Mouse (Mus musculus) hindbrain, embryonic 12.5 days (tissue): ENCODE results near the gene Apof. TPM values are rescaled to one million over a fixed set of nuclear protein-coding genes. Genes with fewer than 3 reads are reported as not detected.
"Not testable (repeated sequence)": the region's sequence is repeated elsewhere in the genome, so short reads cannot be mapped to it uniquely, and the experiment has no call there.

Experiments
- ATAC-seq: fragments of 200-750 bp; cut with Nextera tagmentation; 2 replicates; pipeline ENCODE4 v1.8.0; 2017; ENCODE audit warnings: moderate TSS enrichment; ENCODE audit not compliant: low FRiP score
- H3K27ac ChIP-seq: fragments of 300-500 bp; sonication (generic); 2 replicates; pipeline ENCODE4 v1.5.1; 2016; ENCODE audit warnings: mild to moderate bottlenecking
- H3K27me3 ChIP-seq: fragments of 300-500 bp; sonication (generic); 2 replicates; pipeline ENCODE4 v1.6.1; 2016; ENCODE audit warnings: mild to moderate bottlenecking
- H3K36me3 ChIP-seq: fragments of 300-500 bp; sonication (generic); 2 replicates; pipeline ENCODE4 v1.6.1; 2016; ENCODE audit warnings: mild to moderate bottlenecking
- H3K4me1 ChIP-seq: fragments of 300-500 bp; sonication (generic); 2 replicates; pipeline ENCODE4 v1.6.1; 2016
- H3K4me2 ChIP-seq: fragments of 300-500 bp; sonication (generic); replicated peaks from 2 replicates; pipeline ENCODE4 v1.6.1; 2016; ENCODE audit warnings: mild to moderate bottlenecking
- H3K4me3 ChIP-seq: fragments of 300-500 bp; sonication (generic); 2 replicates; pipeline ENCODE4 v1.5.1; 2016; ENCODE audit warnings: mild to moderate bottlenecking
- H3K9ac ChIP-seq: fragments of 300-500 bp; sonication (generic); 2 replicates; pipeline ENCODE4 v1.6.1; 2016; ENCODE audit warnings: mild to moderate bottlenecking, moderate library complexity
- H3K9me3 ChIP-seq: fragments of 300-500 bp; sonication (generic); replicated peaks from 2 replicates; pipeline ENCODE4 v1.6.1; 2016; ENCODE audit warnings: mild to moderate bottlenecking
- WGBS: fragments of 180-500 bp; shearing (Covaris S2); methylation state at CpG from one replicate; pipeline ENCODE4 v1.1.7; 2016; 5-methylcytosine and 5-hydroxymethylcytosine counted together
- polyA plus RNA-seq: library from polyadenylated mRNA; unstranded; fragments of >200 nt; fragmentation: Nextera tagmentation; extraction: Ambion mirVana; gene quantifications from 2 replicates; pipeline ENCODE4 v1.2.1, GENCODE M21; 2016

The Apof gene
- polyA plus RNA-seq, 1 experiment from 2014 or later: not detected

DNA sequence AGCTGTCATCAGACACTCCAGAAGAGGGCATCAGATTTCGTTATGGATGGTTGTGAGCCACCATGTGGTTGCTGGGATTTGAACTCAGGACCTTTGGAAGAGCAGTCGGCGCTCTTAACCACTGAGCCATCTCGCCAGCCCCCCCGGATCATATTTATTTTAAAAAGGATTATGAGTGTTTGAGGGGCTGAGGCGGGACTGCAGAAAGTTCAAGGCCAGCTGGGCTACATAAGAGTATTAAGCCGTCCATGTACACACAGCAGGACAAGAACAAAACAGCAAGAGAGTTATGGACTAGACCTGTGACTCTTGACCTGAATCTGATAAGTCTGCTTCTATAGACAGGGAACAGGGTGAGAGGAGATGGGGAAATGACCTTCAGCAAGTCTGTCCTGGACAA is 8.1 kb upstream of the Apof start:
- 88% methylated on average over 7 of the region's 7 CpGs for WGBS
- H3K4me2 ChIP-seq, H3K36me3 ChIP-seq, ATAC-seq, H3K27ac ChIP-seq, H3K27me3 ChIP-seq, H3K9me3 ChIP-seq, H3K9ac ChIP-seq, H3K4me3 ChIP-seq, H3K4me1 ChIP-seq: not testable (repeated sequence)

DNA sequence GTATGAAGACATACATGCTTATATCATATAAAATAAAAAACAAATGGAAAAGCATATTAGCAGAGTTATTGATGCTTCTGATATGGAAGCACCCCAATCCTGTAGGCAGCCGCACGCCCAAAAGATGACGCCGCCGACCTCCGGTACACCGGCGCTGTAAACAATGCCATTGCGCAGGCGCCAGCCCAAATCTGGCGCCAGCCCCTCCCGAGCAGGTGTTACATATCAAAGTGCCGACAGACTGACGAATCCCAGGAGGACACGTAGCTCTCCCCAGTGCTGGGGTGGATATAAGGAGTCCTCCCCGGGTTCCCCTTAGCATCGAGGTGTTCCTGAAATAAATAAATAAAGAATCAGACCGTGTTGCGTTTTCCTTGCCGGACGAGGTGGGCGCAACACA is 6.2 kb upstream of the Apof start:
- Histone ChIP-seq H3K27ac (no peak overlapping the region), H3K4me3 (no peak overlapping the region), H3K36me3 (no peaks in the 10 kb centered on the region), H3K9ac (no peak overlapping the region), H3K9me3 (no peaks in the 10 kb centered on the region), H3K27me3 (no peaks in the 10 kb centered on the region), H3K4me2 (no peak overlapping the region), H3K4me1 (no peaks in the 10 kb centered on the region)
- WGBS: 80% methylated on average over 22 of the region's 22 CpGs
- no peak for ATAC-seq

DNA sequence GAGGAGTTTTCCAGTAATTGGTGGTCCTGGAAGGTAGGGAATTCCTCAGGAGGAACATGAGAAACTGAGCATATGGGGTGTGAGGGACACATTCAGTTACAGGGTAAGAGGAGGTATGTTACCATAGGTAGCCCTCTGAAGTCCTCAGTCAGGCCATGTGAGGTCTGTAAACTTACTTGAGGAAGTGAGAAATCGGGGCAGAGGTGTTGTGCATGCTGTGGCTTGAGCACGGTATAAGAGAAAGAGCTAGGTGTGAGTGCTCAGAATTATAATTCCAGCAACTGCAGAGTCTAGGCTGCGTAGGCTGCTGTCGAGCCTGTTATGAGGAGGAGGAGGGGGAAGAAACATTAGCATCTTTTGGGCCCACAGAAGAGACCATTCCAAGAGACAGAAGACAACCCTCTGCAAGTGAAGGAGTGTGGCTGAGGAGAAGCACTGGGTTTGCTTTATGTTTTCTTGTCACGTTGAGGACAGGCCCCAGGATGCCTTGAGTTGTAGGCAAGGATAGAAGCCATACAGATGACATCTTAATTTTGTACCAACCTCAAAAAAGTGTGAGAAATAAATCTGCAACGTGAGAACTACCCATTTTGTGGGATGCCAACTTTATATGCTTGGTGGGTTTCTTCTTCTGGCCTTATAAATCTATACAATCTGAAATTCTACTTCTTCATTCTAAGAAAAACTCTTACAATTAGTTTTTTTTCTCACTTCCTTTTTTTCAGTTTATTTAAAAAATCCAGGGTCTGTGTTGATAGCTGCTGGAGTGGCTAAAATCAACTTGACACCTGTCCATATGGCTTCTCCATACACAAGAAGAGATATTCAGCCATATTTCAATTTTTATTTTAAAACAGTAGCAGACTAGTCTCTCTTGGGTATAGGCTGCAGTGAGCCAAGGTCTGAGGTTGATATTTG is 4.8 kb upstream of the Apof start:
- H3K9me3 ChIP-seq: no peaks in the 10 kb centered on the region
- no peak for ATAC-seq
- H3K4me2 ChIP-seq: no peak overlapping the region
- no peak overlapping the region for H3K4me3 ChIP-seq
- no peaks in the 10 kb centered on the region for H3K36me3 ChIP-seq
- no peak overlapping the region for H3K9ac ChIP-seq
- H3K4me1 ChIP-seq: no peaks in the 10 kb centered on the region
- no peak overlapping the region for H3K27ac ChIP-seq
- H3K27me3 ChIP-seq: no peaks in the 10 kb centered on the region
- 84% methylated on average over 6 of the region's 6 CpGs for WGBS

DNA sequence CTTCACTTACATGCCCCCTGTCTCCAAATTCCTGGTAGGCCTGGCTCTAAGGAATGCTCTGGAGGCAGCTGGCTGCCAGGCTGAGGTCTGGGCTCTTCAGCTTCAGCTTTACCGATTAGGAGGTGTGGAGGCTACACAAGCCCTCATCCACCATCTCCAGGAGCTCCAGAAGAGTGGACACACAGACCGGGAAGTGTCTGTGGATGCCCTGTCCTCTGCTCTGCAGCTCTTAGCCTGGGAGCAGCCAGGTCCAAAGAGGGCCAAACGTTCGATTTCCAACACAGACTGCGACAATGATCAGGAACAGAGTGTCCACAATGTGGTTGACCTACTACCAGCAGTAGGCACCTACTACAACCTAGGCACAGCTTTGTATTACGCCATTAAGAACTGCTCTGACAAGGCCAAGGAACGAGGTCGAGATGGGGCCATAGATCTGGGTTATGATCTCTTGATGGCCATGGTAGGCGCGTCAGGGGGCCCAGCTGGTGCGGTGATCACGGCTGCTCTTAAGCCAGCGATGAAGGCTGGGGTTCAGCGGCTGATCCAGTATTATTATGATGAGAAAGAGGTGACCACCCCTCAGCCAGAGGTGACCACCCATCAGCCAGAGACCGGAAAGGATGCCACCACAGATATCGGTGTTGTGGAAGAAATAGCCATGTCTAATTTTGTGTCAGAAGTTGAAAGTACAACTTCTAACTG is 887 bp downstream of the Apof start:
- Histone ChIP-seq H3K4me3 (0 out of 2 replicates have a peak overlapping the region, but pooled peaks have one; percentile 79), H3K27me3 (0 out of 2 replicates have a peak, but pooled peaks cover 2% of the 10 kb centered on the region), H3K9me3 (no peaks in the 10 kb centered on the region), H3K36me3 (no peaks in the 10 kb centered on the region), H3K9ac (no peak overlapping the region), H3K4me1 (0 out of 2 replicates have a peak, but pooled peaks cover 2% of the 10 kb centered on the region), H3K4me2 (peak overlapping the region; percentile 65), H3K27ac (no peak overlapping the region)
- 90% methylated on average over 16 of the region's 16 CpGs for WGBS
- ATAC-seq: no peak

DNA sequence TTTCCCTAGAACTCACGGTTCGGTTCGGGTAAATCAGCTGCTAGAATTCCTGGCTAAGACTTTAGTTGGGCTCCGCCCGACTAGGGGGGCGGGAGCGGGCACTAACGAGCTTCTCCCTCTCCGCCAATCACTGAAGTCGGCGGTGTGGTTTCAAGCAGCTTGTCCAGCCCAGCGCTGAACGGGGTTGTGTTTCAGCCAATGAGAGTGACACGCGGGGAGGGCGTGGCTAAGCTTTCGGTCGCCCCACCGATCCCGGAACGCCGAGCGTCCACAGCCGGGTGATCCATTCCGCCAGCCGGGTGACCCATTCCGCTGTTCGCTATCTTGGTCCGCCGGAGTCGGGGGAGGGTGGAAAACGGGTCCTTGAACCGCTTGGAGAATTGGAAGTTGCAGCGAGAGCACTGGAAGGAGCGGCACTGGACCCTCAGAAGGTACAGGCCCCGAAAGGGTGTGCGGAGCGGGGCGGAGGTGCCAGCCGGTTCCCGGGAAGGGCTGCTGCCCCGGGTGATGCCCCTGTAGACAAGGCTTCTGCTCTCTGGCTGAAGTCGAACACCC is 1.9 kb downstream of the Apof start, which contains the start of gene Stat2:
Stat2 (plus strand) TSS at position 273 of the 555 bp plus-strand sequence.
- peak within 1 kb of the TSS; percentile 83 for H3K27ac ChIP-seq
- ATAC-seq: peak; percentile 99
- 0 out of 2 replicates have a peak, but pooled peaks cover 2% of the 10 kb centered on the region for H3K27me3 ChIP-seq
- H3K4me1 ChIP-seq: 0 out of 2 replicates have a peak, but pooled peaks cover 2% of the 10 kb centered on the region
- peak within 1 kb of the TSS; percentile 65 for H3K4me2 ChIP-seq
- H3K36me3 ChIP-seq: no peaks in the 10 kb centered on the region
- no peaks in the 10 kb centered on the region for H3K9me3 ChIP-seq
- H3K9ac ChIP-seq: peak within 1 kb of the TSS; percentile 80
- under 1% methylated on average over 43 of the region's 43 CpGs for WGBS
- H3K4me3 ChIP-seq: peak within 1 kb of the TSS; percentile 79

DNA sequence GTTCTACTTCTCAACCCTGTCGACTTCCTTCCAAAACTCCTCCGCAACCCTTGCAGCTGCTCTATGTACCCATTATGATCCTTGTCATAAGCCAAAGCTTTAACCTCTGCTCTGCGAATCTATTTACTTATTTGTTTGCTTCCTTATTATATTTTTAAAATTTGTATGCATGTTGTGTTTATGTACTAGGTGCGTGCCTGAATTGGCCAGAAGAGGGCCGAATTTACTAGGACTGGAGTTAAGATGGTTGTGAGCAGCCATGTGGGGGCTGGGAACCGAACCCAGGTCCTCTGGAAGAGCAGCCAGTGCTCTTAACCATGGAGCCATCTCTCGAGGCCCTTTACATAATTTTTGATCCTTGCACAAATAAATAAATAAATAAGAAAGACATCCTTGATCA is 2.4 kb downstream of the Apof start:
- 0 out of 2 replicates have a peak, but pooled peaks cover 2% of the 10 kb centered on the region for H3K4me1 ChIP-seq
- 43% methylated on average over 7 of the region's 7 CpGs for WGBS
- peak overlapping the region; percentile 65 for H3K4me2 ChIP-seq
- ATAC-seq: no peak
- peak overlapping the region; percentile 83 for H3K27ac ChIP-seq
- H3K36me3 ChIP-seq: no peaks in the 10 kb centered on the region
- H3K27me3 ChIP-seq: 0 out of 2 replicates have a peak, but pooled peaks cover 2% of the 10 kb centered on the region
- H3K9me3 ChIP-seq: no peaks in the 10 kb centered on the region
- H3K9ac ChIP-seq: peak overlapping the region; percentile 80
- H3K4me3 ChIP-seq: peak overlapping the region; percentile 79

DNA sequence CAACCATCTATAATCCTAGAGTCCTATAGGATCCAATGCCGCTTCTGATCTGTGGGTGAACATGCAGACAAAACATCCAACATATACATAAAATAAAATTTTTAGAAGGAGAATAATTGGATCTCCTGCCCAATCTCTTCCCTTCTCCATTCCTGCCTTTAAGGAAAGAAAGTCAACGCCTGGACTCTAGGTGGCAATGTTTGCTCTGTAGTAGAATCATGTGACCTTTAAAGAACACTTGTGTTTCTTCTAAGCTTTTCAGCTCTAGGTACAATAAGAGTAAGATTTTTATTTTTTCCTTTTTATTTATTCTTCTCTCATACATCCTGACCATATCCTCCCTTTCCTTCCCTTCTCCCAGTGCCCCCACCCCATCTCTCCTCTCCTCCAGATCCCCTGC is 3.4 kb downstream of the Apof start:
- Histone ChIP-seq H3K4me1 (0 out of 2 replicates have a peak, but pooled peaks cover 2% of the 10 kb centered on the region), H3K36me3 (0 out of 2 replicates have a peak, but pooled peaks cover 4% of the 10 kb centered on the region), H3K9me3 (no peaks in the 10 kb centered on the region), H3K9ac (no peak overlapping the region), H3K4me2 (no peak overlapping the region), H3K27ac (no peak overlapping the region), H3K4me3 (no peak overlapping the region), H3K27me3 (0 out of 2 replicates have a peak, but pooled peaks cover 2% of the 10 kb centered on the region)
- 62% methylated on average over 2 of the region's 2 CpGs for WGBS
- ATAC-seq: no peak

DNA sequence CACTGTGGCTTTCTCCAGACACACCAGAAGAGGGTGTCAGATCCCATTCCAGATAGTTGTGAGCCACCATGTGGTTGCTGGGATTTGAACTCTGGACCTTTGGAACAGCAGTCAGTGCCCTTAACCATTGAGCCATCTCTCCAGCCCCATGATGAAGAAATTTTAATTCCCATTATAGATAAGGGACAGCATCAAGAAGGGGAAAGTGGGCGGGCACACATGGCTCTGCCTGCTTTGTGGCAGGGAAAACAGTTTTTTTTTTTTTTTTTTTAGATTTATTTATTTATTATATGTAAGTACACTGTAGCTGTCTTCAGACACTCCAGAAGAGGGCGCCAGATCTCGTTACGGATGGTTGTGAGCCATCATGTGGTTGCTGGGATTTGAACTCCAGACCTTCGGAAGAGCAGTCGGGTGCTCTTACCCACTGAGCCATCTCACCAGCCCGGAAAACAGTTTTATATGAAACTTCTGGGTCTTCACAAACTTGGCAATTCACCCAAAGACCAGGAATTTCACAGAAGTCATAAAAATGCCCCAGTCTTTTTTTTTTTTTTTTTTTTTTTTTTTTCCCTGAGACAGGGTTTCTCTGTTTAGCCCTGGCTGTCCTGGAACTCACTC is 4.5 kb downstream of the Apof start:
- H3K4me1 ChIP-seq, H3K4me2 ChIP-seq, H3K27me3 ChIP-seq, H3K9ac ChIP-seq, H3K27ac ChIP-seq, ATAC-seq, H3K4me3 ChIP-seq, H3K9me3 ChIP-seq: not testable (repeated sequence)
- 89% methylated on average over 6 of the region's 7 CpGs for WGBS
- H3K36me3 ChIP-seq: 0 out of 2 replicates have a peak, but pooled peaks cover 12% of the 10 kb centered on the region

DNA sequence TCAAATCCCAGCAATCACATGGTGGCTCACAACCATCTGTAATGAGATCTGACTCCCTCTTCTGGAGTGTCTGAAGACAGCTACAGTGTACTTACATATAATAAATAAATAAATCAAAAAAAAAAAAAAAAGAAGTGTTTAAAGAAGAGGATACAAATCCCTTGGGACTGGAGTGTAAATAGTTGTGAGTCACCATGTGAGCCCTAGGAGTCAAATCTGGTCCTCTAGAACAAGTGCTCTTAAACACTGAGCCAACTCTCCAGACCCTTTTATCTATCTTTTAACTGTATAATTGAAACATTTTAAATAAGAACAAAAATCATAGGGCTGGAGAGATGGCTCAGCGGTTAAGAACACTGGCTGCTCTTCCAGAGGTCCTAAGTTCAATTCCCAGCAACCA is 6.9 kb downstream of the Apof start:
- WGBS: 94% methylated on average over 1 of the region's 1 CpGs
- H3K4me2 ChIP-seq, ATAC-seq, H3K4me1 ChIP-seq, H3K4me3 ChIP-seq, H3K9me3 ChIP-seq, H3K27me3 ChIP-seq, H3K27ac ChIP-seq, H3K9ac ChIP-seq: not testable (repeated sequence)
- H3K36me3 ChIP-seq: peaks cover 26% of the 10 kb centered on the region

DNA sequence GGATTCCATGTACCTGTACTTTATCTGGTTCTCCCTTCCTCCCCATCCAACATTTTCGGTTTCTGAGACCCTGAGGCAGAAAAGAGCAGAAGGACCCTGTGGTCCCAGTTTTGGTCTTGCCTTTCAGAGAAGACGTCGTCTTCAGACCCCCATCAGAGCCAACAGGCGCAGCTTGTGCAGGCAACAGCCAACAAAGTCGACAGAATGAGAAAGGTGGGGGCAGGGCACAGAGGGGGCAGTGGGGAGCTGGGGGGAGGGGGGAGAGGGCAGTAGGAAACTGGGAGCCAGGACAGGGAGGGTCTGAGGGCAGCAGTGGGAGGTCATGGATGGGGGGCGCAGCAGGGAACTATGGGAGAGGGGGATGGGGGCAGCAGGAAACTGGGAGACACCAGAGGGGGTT is 9.7 kb downstream of the Apof start:
- Histone ChIP-seq H3K36me3 (peaks cover 48% of the 10 kb centered on the region), H3K4me2 (no peak overlapping the region), H3K27me3 (no peaks in the 10 kb centered on the region), H3K9me3 (no peaks in the 10 kb centered on the region), H3K9ac (no peak overlapping the region), H3K4me3 (no peak overlapping the region), H3K27ac (no peak overlapping the region), H3K4me1 (no peaks in the 10 kb centered on the region)
- ATAC-seq: no peak
- WGBS: 55% methylated on average over 6 of the region's 6 CpGs

DNA sequence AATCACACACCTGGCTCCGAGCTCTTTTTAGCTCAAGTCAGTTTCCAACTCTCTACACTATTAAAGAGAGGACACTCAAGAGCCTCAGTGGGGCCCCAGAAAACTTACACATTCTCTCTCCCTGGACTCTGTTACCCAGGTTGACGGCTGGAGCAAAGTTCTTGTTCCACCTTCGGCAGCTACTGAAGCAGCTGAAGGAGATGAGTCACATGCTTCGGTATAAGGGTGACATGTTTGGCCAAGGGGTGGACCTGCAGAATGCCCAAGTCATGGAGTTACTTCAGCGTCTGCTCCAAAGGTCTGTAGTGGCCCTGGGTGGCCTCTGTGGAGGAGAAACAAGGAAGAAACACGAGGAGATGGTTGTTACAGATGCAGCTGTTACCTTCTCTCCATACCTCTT is 12.5 kb downstream of the Apof start:
- H3K36me3 ChIP-seq: peaks cover 72% of the 10 kb centered on the region
- no peak overlapping the region for H3K9ac ChIP-seq
- 91% methylated on average over 6 of the region's 6 CpGs for WGBS
- no peak overlapping the region for H3K4me3 ChIP-seq
- ATAC-seq: no peak
- no peak overlapping the region for H3K27ac ChIP-seq
- H3K4me1 ChIP-seq: no peaks in the 10 kb centered on the region
- no peaks in the 10 kb centered on the region for H3K9me3 ChIP-seq
- H3K27me3 ChIP-seq: no peaks in the 10 kb centered on the region
- no peak overlapping the region for H3K4me2 ChIP-seq

DNA sequence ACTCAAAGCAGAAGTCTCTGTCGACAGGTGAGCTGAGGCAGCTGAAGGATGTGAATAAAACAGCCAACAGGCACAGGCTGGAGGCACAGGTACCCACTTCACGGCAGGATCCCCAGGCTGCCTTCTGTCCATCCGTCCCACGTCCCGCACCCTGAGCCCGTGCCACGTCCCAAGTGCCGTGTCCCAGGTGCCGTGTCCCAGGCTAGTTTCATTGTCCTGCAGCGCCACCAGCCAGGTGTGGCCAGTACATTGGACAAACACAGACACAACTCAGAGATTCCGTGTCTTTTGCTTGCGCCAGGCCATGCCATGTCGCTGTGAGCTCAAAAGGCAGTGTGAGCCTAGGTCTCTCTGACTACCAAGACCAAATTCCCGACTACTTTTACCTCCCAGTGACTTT is 13.2 kb downstream of the Apof start:
- no peak overlapping the region for H3K9ac ChIP-seq
- peaks cover 77% of the 10 kb centered on the region for H3K36me3 ChIP-seq
- H3K4me3 ChIP-seq: no peak overlapping the region
- H3K4me2 ChIP-seq: no peak overlapping the region
- no peaks in the 10 kb centered on the region for H3K27me3 ChIP-seq
- no peak overlapping the region for H3K27ac ChIP-seq
- no peak for ATAC-seq
- 95% methylated on average over 14 of the region's 14 CpGs for WGBS
- H3K9me3 ChIP-seq: no peaks in the 10 kb centered on the region
- H3K4me1 ChIP-seq: no peaks in the 10 kb centered on the region
